Mouse (Mus musculus) megakaryocyte, adult 5-6 weeks (primary cell): ENCODE data around the gene Unc5a. TPM values are rescaled to one million over a fixed set of nuclear protein-coding genes. Genes with fewer than 3 reads are reported as not detected.

ENCODE experiments used
- ATAC-seq: 2 replicates; pipeline ENCODE4 v1.8.0; 2016; ENCODE audit warnings: mild to moderate bottlenecking, inconsistent platforms; ENCODE audit not compliant: poor library complexity, severe bottlenecking
- total RNA-seq, 2 experiments: library from RNA; stranded (forward) in 1 of 2; stranded (reverse) in 1 of 2; fragments of 153-499, 151-499 nt in 1 of 2; fragments of 221-1000, 200-1000 nt in 1 of 2; gene quantifications; 2 replicates each; pipeline versions ENCODE4 v1.2.3 to v1.2.4; 2015 to 2017

Gene Unc5a
- 0.38 and 0.71 TPM in 2 replicates for total RNA-seq (2015)
- 0.24 and 1.8 TPM in 2 replicates for total RNA-seq (2017)

DNA sequence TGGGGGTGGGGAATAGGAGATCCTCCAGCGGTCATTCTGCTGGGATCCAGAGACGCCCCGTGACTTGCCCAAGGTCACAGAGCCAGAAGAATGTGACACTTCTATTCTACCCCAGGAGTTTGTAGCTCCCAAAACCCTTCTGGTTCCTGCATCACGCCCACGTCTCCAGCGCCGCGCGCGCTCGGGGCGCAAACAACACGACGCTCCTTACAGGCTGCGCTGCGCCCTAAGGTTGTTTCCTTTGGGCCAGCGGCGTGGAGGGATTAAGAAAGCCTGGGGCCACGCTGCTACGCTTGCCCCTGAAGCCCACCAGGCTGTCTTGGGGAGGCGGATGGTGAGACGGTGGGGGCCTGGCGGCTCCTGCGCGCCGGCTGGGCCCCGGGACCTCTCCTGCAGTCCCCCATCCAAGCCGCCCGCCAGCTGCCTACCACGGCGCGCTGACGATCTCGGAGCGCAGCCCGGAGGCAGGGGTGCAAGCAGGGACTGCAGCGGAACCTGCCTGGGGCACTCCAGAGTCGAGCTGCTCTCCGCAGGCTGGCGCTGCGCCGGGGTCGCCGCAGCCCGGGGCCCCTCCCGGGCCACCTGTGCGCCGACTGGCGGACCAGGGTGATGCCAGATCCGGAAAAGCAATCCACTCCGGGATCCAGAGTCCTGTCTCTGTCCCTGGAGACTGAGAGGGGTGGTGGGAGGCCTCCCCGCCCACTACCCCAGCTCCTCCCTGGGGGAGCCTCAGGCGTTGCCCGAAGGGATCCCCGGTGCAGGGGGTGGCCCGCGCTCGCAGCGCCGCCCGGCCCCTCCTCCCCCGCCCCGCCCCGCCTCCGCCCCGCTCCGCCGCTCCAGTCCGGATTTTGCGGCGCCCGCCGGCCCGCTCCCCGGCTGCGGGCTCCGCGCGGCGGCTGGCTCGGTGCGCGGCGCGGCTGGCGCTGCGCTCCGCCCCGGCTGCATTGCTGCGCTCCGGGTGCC lies at the start of gene Unc5a:
Unc5a (plus strand) TSS at position 881 of the 963 bp plus-strand sequence.
- no peak for ATAC-seq

DNA sequence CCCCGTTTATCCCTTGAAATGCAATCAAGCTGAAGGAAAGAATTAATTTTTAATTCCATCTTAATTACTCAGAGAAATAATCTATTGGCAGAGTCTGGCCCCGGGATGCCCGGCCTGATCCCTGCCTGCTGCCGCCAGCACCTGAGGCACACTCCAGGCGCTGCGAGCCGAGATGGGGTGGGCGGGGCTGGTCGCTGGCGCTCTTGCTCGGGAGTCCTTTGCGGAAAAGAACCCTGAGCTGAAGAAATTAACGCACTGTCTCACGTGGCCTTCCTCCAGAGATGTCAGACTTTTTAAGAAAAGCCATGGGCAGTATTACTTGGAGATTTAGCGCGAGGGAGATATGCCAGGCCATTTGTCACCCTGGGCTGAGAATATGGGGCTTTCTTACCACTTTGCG lies 37.2 kb upstream of the Unc5a start:
- ATAC-seq = no peak

DNA sequence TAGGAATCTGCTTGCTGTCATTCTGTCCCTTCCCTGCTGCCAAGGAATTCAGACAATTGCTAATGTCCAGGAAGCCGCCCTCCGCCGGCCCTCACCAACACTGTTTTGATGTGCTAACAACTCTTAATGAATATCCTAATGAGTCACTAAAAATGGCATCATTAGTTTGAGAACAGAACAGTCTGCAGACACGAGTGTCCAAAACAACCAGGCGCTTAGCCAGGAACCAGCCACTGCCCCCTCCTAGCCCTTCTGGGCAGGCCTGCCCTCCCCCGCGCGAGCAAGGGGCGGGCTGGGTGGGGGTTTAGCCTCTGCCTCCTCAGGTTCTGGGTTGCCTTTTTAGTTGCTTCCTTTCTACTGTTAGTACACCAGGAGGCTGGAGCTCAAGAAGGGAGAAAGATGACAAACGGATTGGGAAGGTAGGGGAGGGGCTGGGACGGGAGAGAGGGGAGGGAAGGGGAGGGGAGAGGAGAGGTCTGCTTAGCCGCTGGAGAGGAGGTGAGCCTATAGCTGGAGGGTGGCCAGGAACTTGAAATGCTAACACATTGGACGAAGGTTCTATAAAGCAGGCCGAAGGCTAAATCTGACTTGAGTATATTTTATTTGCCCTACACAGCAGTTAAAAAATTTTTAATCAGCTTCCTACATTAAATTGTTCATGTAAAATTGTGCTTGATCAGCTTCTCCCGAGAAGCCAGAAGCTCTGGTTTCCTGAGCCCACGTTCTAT lies 36.2 kb upstream of the Unc5a start:
- no peak for ATAC-seq

DNA sequence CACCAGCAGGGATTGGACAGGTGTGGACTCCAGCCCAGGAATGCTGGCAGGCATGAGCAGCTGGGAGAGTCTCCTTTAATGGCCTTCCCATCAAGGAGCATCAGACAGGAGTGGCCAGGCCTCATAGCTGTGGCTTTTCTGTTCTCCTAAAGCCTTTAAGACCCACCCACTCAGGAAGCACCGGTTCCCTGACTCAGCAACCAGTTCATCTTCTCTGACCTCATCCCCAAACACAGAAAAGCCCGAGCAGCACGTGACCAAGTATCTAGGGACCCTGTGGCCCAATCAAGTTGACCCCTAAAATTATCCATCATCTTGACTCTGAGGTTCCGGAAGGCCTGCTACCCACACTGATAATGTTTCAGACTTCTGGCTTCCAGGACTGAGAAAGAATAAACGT lies 32.6 kb upstream of the Unc5a start:
- ATAC-seq = no peak

DNA sequence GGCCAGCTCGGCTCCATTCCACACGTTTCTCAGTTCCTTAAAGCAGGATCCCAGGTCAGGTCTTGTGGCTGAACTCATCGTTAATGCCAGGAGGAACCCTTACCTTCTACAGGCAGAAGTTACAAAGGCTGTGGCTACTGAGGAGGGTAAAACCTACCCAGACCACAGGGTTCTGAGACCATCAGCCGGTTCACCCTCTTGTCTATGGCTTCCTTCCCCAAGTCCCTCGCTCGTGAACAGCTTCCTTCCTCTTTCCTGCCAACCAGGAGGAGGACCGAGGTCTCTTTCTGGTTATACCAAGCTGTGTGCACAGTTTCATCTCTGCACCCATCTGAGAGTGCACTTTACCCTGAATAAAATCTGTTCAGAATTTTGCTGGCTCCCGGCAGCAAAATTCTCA lies 30.3 kb upstream of the Unc5a start:
- peak; percentile 27; the same call in 1 of the 2 replicates for ATAC-seq

DNA sequence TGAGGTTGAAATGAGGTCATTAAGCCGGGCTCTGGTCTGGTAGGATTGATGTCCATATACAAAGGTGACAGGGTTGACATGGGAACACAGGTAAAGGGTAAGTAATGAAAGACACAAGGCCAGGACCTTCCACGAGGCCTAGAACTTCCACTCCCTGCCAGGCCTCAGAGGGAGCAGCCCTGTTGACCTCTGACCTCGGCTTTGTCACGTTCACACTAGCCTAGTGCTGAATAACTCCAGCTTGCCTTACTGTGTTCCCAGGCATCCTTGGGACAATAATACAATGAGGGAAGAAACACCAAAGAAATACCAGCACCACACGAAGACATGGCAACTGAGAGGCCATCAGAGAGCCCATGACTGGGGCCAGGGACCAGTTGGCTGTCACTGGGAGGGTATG lies 29.5 kb upstream of the Unc5a start:
- no peak for ATAC-seq

DNA sequence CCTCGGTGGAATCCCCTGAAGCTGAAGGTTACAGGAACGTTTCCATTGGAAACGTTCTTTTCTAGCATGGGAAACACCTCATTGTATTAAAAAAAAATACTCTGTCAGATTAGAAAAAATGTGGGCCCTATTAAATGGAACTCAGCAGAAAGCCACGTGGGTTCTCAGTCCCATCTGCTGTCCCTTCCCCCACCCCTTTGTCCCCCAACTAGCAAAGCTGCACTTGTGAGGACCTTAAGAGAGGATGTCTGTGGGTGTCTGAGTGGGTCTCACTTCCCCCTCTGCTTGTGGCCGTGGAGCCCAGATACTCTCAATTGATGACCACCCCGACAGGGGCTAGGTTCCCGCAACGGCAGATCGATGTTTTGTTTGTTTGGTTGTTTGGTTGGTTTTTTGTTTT lies 27.5 kb upstream of the Unc5a start:
- ATAC-seq = no peak

DNA sequence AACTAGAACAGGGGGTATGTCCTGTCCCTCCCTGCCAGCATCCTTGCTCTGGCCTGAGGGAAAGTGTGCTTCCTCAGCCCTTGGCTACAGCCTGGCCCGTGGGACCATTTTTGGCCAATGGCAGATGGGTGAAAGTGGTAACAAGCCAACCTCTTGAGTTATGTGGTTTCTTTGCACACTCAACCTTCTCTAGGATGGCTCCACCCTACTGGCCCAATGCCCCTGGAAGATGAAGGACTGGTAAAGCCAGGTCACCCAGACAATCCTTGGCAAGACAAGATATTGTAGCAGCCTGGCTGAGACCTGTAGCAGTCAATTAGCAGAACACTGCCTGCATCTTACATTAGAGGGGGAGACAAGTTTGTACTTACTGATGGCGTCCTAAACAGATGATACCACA lies 25.5 kb upstream of the Unc5a start:
- ATAC-seq = no peak

DNA sequence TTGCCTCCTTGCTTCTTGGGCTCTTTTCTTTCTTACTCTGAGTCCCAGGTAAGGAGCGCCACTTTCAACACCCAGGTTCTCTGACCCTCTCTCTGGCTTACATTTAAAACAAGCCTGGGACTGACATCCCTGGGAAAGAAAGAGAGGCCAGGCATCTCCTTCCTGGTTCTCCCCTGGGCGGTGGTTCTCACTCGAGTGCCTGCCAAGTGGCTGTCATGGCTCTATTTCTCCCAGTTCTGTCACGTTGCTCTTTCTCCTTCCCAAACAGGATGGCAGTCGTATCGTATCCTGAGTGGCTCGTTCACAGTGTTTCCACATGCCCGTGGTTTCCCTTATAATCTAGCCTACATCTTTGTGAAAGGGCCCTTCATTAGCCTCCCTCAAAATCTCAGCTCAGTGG lies 23.7 kb upstream of the Unc5a start:
- ATAC-seq = no peak

DNA sequence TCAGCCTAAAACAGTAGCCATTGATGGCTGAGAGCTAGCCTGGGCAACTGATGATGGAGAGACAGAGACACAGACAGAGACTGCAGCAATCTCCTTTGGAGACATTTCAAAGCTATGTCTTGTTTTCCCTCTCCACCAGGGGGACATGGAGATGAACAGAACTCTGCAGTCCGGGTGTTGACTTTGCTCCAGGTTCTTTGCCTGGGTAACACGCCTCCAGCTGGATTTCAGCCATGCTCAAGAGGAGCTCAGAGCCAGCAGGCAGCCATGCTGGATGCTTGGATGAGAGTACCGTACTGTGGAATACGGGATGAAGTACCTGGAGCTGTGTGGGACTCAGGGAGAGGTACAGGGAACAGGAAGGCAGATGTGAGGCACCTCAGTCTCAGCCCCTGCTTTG lies 22.6 kb upstream of the Unc5a start:
- no peak for ATAC-seq

DNA sequence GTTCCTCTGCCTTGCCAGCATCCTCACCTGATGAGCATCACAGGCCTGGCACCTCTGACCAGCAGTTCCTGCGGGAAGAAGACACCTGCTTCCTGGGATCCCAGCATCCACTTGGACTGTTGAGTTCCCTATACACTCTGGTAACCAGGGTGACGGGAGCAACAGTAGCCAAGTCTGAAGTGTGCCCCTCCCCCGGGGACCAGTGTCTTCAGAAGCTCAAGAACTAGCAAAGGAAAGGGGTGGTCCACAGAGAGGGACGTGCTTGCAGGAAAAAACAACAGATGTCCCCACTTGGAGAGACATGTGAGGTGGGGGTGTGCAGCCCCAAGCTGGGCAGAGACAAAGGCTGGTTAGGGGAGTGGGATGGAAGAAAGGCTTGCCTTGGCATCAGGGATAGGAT lies 19.1 kb upstream of the Unc5a start:
- no peak for ATAC-seq

DNA sequence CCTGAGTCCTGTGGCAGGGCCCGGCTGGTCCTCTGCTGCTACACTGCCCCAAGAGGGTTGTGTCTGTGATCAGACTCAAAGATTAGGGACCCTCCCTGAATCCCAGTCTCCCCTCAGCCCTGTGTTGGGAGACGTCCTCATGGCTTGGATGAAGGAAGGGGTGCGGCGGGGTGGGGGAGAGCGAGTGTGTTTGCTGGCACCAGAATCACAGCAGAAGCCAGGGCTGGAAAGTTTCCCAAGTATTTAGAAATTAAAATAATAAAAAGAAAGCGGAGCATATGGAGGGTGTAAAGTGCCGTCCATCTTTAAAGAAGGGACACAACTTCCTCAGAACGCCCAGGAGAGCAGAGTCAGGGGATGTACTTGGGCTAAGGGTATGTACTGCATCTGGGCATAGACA lies 14.3 kb upstream of the Unc5a start:
- ATAC-seq = no peak

DNA sequence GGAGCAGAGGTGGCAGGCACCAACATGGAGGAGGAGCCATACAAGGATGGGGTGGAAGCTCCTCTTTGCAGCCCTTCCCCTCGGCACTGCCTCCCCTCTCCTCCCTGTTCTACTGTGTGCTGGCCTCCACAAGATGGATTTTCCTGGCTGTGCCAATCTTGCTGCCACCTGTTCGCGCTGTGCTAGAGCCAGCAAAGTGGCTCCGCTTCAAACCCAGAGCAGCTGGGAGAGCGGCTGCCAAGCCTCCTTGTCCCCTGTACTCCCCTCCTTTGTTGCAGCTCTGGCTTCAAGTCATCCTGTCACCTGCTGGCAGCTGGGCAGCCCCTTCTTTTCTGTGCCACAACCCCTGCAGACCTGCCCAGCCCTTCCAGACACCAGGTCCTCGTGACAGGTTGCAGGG lies 13.0 kb upstream of the Unc5a start:
- no peak for ATAC-seq

DNA sequence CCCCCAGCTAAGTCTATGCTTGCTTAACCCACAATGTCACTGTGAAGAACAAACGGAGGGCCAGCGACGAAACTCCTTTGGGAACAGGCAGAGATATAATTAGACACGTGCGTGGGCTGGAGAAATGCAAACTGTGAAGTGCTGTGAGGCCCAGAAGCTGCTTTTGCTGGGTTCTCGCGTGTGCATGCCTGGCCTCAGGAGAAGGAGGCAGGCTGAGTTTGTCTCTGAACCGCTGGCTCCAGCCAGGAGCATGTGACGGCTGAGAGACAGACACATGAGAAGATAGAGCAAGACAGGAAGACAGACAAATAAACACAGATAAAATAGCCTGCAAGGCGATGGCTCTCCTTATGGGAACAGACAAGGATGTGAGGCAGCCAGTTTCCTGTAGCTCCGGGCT lies 11.3 kb upstream of the Unc5a start:
- ATAC-seq = no peak

DNA sequence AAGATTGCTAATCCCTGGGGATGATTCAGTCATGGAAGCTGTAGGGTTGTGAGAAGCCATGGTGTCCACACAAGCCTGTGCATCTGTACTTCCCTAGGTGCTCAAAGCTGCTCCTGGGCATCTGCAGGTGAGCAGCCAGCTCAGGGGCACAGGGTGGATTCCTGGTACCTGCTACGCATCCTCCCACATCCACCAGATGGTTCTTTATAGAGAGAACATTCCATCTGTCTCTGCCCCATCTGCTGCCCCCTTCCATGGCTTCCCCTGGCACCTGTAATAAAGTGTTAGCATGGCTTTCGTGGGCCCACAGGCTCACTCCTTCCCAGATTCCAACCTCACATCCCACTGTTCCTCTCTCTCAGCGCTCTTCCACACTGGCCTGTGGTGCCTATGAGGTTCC lies 10.7 kb upstream of the Unc5a start:
- ATAC-seq = no peak

DNA sequence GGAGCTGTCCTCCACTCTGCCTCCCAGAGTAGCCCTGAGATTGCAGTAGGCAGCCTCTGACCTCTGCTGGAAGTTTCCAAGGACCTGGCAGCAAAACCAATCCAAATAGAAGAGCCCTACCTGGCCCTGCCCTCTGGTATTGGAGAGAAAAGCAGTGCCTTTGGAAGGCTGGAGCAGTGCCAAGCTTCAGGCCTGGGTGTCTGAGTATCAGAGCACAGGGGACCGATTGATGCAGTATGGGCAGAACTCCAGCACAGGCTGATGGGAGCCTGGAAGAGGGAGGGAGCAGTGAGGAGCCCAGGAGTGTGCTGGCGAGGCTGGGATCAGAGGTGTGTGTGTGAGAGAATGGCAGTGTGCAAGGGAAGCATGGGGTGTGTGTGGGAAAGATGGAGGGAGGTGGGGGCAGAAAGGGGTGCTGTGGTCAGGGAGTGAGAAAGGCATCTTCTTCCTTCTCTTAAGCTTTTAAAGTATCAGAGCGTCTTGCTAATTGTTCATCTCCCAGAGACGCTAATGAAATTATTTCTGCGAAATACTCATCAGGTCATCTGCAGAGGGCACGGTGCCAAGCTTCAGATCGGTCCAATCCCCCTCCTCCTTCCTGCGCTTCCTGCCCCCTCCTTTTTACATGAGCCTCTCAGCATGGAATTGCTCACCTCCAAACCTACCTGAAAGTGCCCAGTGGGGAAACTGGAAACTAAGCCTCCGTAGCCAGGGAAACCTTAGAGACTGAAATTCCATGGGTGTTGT lies 4.6 kb upstream of the Unc5a start:
- ATAC-seq = no peak

DNA sequence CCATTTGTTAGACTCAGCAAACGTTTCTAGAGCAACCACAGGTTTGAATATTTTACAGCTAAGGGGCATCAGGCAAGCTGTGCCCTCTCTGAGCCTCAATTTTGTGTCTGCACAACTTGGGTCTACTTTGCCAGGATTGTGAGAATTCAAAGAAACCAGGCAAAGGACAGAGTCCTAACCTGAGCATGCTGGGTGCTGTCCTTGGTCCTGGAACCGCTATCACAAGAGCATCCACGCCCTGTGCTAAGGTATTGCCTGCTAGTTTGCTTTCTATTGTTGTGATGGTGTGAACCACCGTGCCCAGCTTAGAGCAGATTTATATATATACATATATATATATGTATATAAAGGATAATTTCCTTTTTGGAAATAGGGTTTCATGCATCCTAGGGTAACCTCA lies 3.9 kb upstream of the Unc5a start:
- no peak for ATAC-seq

DNA sequence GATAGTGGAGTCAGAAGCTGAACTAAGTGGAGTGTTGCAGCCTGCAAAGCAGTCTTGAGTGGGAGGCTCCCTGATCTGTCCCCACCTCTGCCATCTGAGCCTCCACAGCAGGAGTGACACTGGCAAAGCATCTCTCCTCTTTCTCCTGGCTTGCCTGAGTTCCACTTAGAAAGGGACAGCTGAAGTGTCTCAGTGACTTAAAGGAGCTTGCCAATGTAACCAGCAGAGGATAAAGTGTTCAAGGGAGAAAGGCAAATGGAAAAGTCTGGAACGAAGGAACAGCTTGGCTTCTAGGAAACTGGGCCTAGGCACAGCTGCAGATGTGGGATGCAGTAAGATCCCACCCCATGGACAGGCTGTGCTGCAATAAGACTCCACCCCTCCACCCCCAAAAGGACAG lies 2.8 kb upstream of the Unc5a start:
- ATAC-seq = no peak

DNA sequence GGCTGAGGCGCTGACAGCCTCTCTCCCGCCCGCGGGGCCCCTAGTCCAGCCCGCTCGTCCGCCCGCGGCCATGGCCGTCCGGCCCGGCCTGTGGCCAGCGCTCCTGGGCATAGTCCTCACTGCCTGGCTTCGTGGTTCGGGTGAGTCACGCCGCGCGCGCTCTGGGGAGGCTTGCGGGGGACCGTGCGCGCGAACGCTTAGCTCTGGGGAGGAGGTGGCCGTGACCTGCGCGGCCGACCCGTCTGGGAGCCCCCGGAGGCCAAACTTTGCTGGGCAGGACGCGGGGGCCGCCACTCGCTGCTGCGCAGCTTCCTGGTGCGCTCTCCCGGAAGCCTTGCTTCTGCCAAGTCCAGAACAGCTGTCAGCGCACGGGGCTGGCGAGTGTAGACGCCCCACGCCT lies 381 bp downstream of the Unc5a start:
- ATAC-seq = no peak

DNA sequence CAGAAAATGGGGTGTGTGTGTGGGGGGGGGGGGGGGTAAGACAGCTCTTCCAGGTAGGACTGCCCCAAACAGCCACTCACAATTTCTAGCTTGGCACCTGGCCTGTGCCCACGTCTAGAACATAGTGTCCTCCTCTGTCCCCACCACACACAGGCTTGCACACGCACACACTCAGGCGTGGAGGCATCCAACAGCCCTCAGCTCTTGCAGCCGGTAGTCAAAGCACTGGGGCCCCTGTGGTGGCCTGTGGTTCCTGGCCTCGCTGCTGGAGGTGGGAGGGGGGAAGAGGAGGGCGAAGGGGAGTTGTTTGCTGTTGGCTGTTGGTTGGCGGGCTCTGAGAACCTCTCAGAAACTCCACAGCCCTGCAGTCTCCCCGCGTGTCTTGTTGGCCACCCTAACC lies 920 bp downstream of the Unc5a start:
- no peak for ATAC-seq

DNA sequence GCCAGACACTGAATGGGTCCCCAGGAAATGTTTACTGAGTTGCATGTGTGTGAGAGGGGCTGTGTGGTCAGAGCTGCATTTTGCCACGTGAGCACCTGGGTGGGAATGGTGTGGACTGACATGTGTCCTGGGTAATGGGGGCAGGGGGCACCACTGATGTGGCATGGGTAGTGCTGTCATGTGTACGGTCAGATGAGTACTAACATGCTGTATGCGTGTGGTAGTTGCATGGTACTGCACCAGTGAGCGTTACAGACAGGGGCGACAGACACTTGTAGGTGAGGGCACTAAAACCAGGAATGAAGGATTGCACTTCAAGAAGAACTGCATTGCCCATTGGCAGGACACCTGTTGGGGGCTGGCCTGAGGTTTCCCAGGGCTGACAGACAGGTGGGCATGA lies 2.0 kb downstream of the Unc5a start:
- no peak for ATAC-seq
